Mouse (Mus musculus): ENCODE data around the gene Tas2r108.
A peak's percentile ranks its signal among the peaks of the same experiment; 100 is the strongest.

DNA sequence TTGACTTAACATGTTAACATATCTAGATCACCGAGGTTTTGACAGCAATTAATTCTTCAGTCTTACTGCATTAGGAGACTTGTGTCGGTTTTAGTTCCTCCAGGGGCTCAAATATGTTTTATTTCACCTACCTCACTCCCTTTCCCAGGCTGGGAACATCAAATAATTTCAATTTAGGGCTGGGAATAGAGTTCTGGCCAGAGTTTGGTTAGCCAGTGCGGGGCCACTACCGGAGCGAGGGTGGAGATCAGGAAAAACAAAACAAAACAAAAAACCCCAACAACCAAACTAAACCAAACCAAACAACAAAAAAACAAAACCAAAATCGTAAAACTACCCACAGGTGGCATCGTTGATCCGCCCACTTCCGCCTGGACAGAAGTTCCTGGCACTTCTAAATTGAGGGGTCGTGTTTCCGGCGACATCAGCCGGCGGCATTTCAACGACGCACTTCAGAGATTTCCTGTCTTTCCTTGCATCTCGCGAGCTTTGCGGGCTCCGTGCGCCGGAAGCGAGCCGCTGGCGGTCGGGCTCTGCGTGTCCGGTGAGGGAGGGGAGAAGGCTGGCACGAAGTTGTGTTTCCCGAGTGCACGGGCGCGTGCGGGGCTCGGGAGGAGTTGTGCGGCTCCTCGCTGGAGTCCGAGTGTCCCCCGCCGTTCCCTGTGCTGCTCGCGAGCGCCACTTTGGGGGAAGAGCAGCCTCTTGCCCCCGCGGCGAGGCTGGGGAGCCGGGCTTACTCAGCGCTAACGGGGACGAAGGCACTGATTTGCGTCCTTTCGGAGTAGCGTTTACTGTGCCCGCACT is 22.2 kb upstream of the Tas2r108 start, which contains the start of gene Ssbp1:
- TF ChIP-seq CTCF (IDR thresholded peaks at IDR 0.05; ENCODE audit: borderline replicate concordance, extremely low read depth, insufficient read depth, insufficient read length) (no peak), POLR2A (IDR thresholded peaks at IDR 0.05; ENCODE audit: borderline replicate concordance, extremely low read depth, insufficient read depth, insufficient read length, poor library complexity, severe bottlenecking) (peak; percentile 96)

Measured in brain, embryonic 14.5 days (tissue).